Mouse (Mus musculus): Measurements from ENCODE around the gene Ptpru. TPM values are rescaled to one million over a fixed set of nuclear protein-coding genes. Genes with fewer than 3 reads are reported as not detected.
A peak's percentile ranks its signal among the peaks of the same experiment; 100 is the strongest.

The Ptpru gene
- polyA plus RNA-seq, 1 experiment from 2014 or later, result 12.4 TPM

DNA sequence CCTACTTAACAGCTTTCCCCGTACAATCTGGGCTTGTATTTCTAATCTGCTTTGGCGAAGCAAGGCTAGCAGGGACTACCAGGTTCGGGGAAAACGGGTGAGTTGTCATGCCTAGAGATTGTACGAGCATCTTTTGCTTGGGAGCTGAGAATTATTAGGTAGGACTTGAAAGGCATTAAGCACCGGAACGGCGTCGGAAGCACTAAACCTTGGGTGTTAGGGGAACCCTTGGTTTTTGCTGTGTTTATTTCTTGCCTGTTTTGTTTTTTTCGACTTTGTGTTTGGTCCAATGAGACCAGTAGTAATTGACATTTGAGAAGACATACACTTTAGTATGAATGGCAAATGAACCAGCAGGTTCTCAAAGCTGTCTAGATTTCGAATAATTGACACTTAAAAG lies 36.5 kb upstream of the Ptpru start:
- Histone ChIP-seq H3K9ac (peak overlapping the region; percentile 100), H3K27me3 (ENCODE audit: insufficient read depth, low read length) (no peaks in the 10 kb centered on the region), H3K4me2 (peak overlapping the region; percentile 86), H3K9me3 (ENCODE audit: low read depth, low read length) (no peaks in the 10 kb centered on the region), H3K4me1 (ENCODE audit: insufficient read depth) (peaks cover 17% of the 10 kb centered on the region), H3K36me3 (ENCODE audit: insufficient read depth) (0 out of 2 replicates have a peak, but pooled peaks cover 4% of the 10 kb centered on the region), H3K4me3 (ENCODE audit: low read depth, low read length) (peak overlapping the region; percentile 97), H3K27ac (ENCODE audit: low read depth) (peak overlapping the region; percentile 100)
- TF ChIP-seq CTCF (IDR thresholded peaks at IDR 0.05; ENCODE audit: low read depth), result no peak
- 3% methylated on average over 11 of the region's 11 CpGs for WGBS
- DNase-seq, result no peak
- no peak for ATAC-seq (ENCODE audit: insufficient read depth)

DNA sequence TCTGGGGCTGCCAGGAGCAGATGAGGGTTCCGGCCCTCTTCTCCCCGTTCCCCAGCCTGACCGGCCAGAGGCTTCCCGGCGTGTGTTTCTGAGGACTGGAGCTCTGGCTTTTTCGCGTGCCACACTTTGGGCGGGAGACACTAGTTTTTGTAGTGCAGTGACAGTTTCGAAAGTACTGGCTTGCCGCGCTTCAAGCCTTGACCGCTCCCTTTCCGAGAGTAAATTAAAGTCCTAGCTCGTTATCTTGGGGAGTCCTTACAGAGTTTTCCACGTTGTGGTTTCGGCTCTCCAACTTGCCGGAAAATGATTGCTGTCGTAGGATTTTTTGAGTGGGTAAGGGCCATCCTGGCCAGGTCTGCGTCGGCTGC lies 36.1 kb upstream of the Ptpru start:
- Histone ChIP-seq H3K4me3 (ENCODE audit: low read depth, low read length) (peak overlapping the region; percentile 97), H3K9me3 (ENCODE audit: low read depth, low read length) (no peaks in the 10 kb centered on the region), H3K4me1 (ENCODE audit: insufficient read depth) (peaks cover 17% of the 10 kb centered on the region), H3K4me2 (peak overlapping the region; percentile 86), H3K27ac (ENCODE audit: low read depth) (peak overlapping the region; percentile 100), H3K36me3 (ENCODE audit: insufficient read depth) (0 out of 2 replicates have a peak, but pooled peaks cover 4% of the 10 kb centered on the region), H3K9ac (peak overlapping the region; percentile 100), H3K27me3 (ENCODE audit: insufficient read depth, low read length) (no peaks in the 10 kb centered on the region)
- WGBS, result 1% methylated on average over 20 of the region's 20 CpGs
- DNase-seq, result no peak
- no peak for ATAC-seq (ENCODE audit: insufficient read depth)
- TF ChIP-seq CTCF (IDR thresholded peaks at IDR 0.05; ENCODE audit: low read depth), result no peak

DNA sequence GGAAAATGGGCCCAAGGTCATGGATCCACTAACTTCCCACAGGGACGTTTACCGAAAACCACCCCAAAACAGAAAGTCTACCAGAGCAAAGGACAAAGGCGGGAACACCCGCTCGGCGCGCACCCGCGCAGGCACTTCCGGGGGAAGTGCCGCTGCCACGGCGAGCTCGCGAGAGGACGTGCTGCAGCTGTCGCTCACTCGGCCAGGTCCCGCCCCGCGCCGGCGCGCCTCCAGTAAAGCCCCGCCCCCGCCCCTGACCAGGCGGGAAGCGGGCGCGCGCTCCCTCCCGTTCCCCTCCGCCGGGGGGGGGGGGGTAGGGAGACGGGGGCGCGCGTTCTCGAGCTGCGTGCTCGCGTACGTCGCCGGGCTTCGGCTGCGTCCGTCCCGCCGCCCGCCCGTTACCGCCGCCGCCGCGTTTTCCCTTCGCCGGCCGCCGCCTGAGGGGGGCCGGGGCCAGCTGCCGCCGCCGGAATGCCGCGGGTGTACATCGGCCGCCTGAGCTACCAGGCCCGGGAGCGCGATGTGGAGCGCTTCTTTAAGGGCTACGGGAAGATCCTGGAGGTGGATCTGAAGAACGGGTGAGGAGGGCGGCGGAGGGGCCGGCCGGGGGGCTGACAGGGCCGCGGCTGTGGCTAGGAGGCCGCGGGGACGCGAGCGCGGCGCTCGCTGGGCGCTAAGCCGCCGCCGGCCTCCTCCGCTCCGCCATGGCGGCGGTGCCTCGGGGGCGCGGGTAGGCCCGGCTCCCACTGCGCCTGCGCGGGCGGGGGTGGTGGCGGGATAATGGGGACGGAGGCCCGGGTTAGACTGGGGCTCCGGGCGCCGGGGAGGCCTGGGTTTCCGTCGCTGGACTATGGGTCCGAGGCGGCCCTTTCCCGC lies 35.4 kb upstream of the Ptpru start, which contains the start of gene Srsf4:
TSS of gene Srsf4 (plus strand) at position 325 of the 876 bp plus-strand sequence.
- Histone ChIP-seq H3K27ac (ENCODE audit: low read depth) (peak within 1 kb of the TSS; percentile 100), H3K4me3 (ENCODE audit: low read depth, low read length) (peak within 1 kb of the TSS; percentile 97), H3K9me3 (ENCODE audit: low read depth, low read length) (no peaks in the 10 kb centered on the region), H3K9ac (peak within 1 kb of the TSS; percentile 100), H3K27me3 (ENCODE audit: insufficient read depth, low read length) (no peaks in the 10 kb centered on the region), H3K4me1 (ENCODE audit: insufficient read depth) (peaks cover 17% of the 10 kb centered on the region), H3K36me3 (ENCODE audit: insufficient read depth) (0 out of 2 replicates have a peak, but pooled peaks cover 4% of the 10 kb centered on the region), H3K4me2 (peak within 1 kb of the TSS; percentile 86)
- no peak for TF ChIP-seq CTCF (IDR thresholded peaks at IDR 0.05; ENCODE audit: low read depth)
- under 1% methylated on average over 85 of the region's 116 CpGs for WGBS
- DNase-seq (peak; percentile 98), ATAC-seq (ENCODE audit: insufficient read depth) (peak; percentile 95)

DNA sequence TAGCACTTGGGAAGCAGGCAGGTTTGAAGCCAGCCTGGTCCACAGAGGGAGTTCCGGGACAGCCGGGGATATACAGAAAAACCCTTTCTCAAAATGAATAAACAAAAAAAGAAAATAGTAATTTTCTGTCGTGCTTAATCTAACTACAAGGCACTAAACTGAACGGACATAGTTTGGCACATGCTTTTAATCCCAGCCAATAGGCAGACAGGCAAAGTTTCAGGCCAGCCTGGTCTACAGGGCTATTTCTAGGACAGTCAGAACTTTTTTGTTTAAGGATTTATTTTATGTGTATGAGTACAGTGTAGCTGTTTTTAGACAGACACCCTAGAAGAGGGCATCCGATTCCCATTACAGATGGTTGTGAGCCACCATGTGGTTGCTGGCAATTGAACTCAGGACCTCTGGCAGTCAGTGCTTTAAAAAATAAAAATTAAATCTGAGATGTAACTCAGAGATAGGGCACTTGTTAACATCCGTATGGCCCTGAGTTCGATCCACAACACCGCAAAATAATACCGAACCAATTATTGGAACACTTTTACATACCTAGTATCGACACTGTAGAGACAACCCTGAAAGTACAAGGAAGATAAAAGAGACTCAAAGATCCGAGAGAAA lies 34.7 kb upstream of the Ptpru start:
- peaks cover 15% of the 10 kb centered on the region for H3K4me1 ChIP-seq (ENCODE audit: insufficient read depth)
- no peaks in the 10 kb centered on the region for H3K27me3 ChIP-seq (ENCODE audit: insufficient read depth, low read length)
- peak overlapping the region; percentile 100 for H3K27ac ChIP-seq (ENCODE audit: low read depth)
- DNase-seq, result peak; percentile 43
- H3K4me3 ChIP-seq (ENCODE audit: low read depth, low read length), result peak overlapping the region; percentile 97
- 7% methylated on average over 11 of the region's 11 CpGs for WGBS
- peak; percentile 14 for ATAC-seq (ENCODE audit: insufficient read depth)
- no peak for TF ChIP-seq CTCF (IDR thresholded peaks at IDR 0.05; ENCODE audit: low read depth)
- peak overlapping the region; percentile 65 for H3K4me2 ChIP-seq
- peak overlapping the region; percentile 82 for H3K9ac ChIP-seq
- H3K9me3 ChIP-seq (ENCODE audit: low read depth, low read length), result no peaks in the 10 kb centered on the region
- 0 out of 2 replicates have a peak, but pooled peaks cover 4% of the 10 kb centered on the region for H3K36me3 ChIP-seq (ENCODE audit: insufficient read depth)

- 82% methylated on average over 4 of the region's 4 CpGs for WGBS
- no peak overlapping the region for H3K9ac ChIP-seq
- TF ChIP-seq CTCF (IDR thresholded peaks at IDR 0.05; ENCODE audit: low read depth), result no peak
- H3K27ac ChIP-seq (ENCODE audit: low read depth), result no peak overlapping the region
- H3K36me3 ChIP-seq (ENCODE audit: insufficient read depth), result peaks cover 47% of the 10 kb centered on the region
- no peaks in the 10 kb centered on the region for H3K9me3 ChIP-seq (ENCODE audit: low read depth, low read length)
- no peak for DNase-seq
- no peak for ATAC-seq (ENCODE audit: insufficient read depth)
- H3K27me3 ChIP-seq (ENCODE audit: insufficient read depth, low read length), result no peaks in the 10 kb centered on the region
- H3K4me2 ChIP-seq, result no peak overlapping the region
- H3K4me3 ChIP-seq (ENCODE audit: low read depth, low read length), result no peak overlapping the region
- H3K4me1 ChIP-seq (ENCODE audit: insufficient read depth), result no peaks in the 10 kb centered on the region
These were observed 23.3 kb upstream of the Ptpru start for GRCm38 (mm10) chr4:131861341-131861739.

DNA sequence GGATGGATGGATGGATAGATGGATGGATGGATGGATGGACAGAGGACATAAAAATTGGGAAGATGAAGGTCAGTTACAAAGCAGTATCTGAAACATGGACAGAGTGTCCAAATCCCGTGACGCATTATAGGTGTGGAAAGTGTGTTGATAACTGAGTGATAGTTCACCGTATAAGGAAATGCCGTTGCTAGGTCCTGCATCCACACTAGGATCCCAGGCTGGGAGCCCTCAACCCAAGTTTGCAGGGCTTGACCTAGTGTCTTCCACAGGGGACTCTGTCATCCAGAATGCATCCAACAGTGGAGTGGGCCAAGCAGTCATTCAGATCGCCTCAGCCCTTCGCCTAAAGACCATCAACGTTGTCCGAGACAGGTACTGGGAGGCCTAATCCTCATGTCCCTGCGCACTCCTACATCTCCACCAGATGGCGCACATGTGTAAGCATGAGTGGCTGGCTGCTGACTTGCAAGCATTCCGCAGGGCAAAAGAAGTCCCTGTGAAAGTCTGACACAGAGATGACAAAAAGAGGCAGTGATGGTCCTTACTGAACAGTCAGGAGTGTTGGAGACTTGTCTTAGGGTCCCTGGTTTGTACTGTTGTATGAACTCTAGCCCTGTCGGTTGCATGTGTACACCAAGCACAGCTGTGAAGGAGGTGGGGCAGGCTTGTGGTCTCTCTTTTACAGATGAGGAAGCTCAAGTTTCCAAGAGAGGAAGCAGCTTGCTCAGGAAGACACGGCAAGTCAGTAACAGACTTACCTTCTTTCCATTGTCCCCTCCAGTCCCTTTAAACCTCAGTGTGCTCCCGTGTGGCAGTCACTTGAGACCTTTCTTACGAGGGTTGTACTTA lies 22.6 kb upstream of the Ptpru start:
- Histone ChIP-seq H3K27me3 (ENCODE audit: insufficient read depth, low read length) (no peaks in the 10 kb centered on the region), H3K4me2 (no peak overlapping the region), H3K9me3 (ENCODE audit: low read depth, low read length) (no peaks in the 10 kb centered on the region), H3K36me3 (ENCODE audit: insufficient read depth) (peaks cover 45% of the 10 kb centered on the region), H3K27ac (ENCODE audit: low read depth) (no peak overlapping the region), H3K9ac (no peak overlapping the region), H3K4me1 (ENCODE audit: insufficient read depth) (no peaks in the 10 kb centered on the region), H3K4me3 (ENCODE audit: low read depth, low read length) (no peak overlapping the region)
- WGBS, result 44% methylated on average over 15 of the region's 15 CpGs
- TF ChIP-seq CTCF (IDR thresholded peaks at IDR 0.05; ENCODE audit: low read depth), result peak; percentile 98
- peak; percentile 92 for DNase-seq
- no peak for ATAC-seq (ENCODE audit: insufficient read depth)
